Mouse (Mus musculus) layer of hippocampus, adult 2 months (tissue): ENCODE measurements around the gene Odc1. TPM values are rescaled to one million over a fixed set of nuclear protein-coding genes. Genes with fewer than 3 reads are reported as not detected.

ENCODE experiments used
- DNase-seq, 2 experiments: peaks; one replicate each; pipeline ENCODE4 v3.0.0; 2022; ENCODE audit warnings: low spot score in 2 of 2
- H3K27ac ChIP-seq: fragments of 200-600 bp; 2 replicates; pipeline ENCODE4 v1.8.1; 2022
- H3K4me3 ChIP-seq: fragments of 200-600 bp; 2 replicates; pipeline ENCODE4 v1.8.1; 2022; ENCODE audit warnings: mild to moderate bottlenecking
- CTCF ChIP-seq: fragments of 200-600 bp; conservative IDR thresholded peaks from 2 replicates; pipeline ENCODE4 v1.8.1; 2022; ENCODE audit warnings: antibody characterized with exemption, mild to moderate bottlenecking, moderate library complexity
- total RNA-seq, 2 experiments: library from RNA; stranded (reverse); gene quantifications; 2 replicates each; pipeline ENCODE4 v1.2.3; 2021

Odc1 gene
- total RNA-seq, 2 experiments from 2014 or later = 78.3 to 80.4 TPM

GRCm38 (mm10) chr12:17581001-17581400 is 36.4 kb downstream of the Odc1 start:
- Histone ChIP-seq H3K27ac (no peak overlapping the region), H3K4me3 (no peak overlapping the region)
- TF ChIP-seq CTCF = no peak
- DNase-seq = no peak

DNA sequence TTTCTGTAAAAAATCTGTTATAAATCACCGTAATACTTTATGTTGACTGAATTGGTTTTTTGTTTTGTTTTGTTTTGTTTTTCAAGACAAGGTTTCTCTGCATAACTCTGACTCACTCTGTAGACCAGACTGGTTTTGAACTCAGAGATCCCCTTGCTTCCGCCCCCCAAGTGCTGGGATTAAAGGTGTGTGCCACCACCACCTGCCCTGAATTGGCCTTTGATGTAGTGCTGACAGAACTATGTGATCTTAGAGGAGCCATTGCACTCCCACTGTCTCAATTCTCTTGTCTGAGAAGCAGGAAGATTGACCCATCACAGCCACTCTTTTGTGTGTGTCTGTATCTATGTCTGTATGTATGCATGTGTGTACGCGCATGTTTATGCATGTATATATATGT is 37.8 kb downstream of the Odc1 start:
- no peak for TF ChIP-seq CTCF
- Histone ChIP-seq H3K4me3 (no peak overlapping the region), H3K27ac (no peak overlapping the region)
- DNase-seq = no peak

DNA sequence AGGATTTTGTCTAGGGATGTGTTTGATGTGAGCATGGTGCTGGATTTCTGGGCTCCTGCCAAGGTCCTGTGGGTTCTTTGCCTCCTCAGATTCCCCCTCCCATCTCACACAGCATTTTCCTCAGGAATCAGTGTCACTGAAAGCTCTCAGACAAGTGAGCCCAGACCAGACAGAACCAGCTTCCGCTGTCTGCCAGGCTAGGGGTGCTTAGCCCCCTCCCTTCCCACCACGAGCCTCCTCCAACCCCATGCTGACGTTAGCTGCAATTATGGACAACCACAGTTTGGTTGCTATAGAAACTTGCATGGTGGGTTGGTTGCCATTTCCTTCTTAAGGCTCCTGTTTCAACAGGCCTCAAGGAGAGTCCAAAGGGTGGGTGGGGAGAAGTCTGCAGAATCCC is 39.3 kb downstream of the Odc1 start:
- DNase-seq = no peak
- no peak overlapping the region for H3K27ac ChIP-seq
- no peak overlapping the region for H3K4me3 ChIP-seq
- TF ChIP-seq CTCF = no peak

DNA sequence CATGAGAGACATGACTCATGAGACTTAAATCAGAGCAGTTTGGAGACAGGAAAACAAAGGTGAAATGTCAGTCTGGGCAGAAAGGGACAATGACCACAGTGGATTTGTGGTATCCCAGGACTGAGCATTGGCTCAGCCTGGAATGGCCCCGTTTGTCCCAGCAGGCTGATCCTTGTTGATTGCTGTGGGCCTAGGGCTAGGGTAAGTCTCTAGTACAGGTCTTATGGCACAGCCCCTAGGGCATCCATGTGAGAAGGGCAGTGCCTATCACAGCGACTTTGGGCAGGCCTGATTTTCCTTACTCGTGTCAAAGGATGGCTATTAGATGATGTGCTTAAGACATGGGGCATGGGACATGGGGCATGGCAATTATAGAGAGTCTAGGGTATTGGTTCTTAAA is 41.4 kb downstream of the Odc1 start:
- no peak for TF ChIP-seq CTCF

DNA sequence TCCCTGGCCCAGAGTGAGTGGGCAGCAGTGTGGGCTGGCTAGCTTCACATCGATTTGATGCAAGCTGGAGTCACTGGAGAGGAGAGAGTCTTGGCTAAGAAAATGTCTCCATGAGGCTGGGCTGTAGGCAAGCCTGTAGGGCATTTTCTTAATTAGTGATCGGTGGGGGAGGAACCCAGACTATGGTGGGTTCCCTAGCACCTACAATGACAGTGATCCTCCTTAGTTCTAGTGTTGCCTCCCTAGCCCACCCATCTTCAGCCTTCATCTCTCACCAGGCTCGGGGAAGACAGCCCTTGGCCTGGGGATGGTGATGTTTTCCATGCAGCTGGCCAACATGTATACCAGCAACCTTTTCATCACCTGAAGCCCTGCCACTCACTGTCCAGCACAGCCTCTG is 43.8 kb downstream of the Odc1 start:
- DNase-seq = no peak
- TF ChIP-seq CTCF = no peak
- Histone ChIP-seq H3K27ac (no peak overlapping the region), H3K4me3 (no peak overlapping the region)

More for the DNA sequence above, 41.4 kb downstream of the Odc1 start:
- DNase-seq = no peak
- H3K27ac ChIP-seq = no peak overlapping the region
- no peak overlapping the region for H3K4me3 ChIP-seq

DNA sequence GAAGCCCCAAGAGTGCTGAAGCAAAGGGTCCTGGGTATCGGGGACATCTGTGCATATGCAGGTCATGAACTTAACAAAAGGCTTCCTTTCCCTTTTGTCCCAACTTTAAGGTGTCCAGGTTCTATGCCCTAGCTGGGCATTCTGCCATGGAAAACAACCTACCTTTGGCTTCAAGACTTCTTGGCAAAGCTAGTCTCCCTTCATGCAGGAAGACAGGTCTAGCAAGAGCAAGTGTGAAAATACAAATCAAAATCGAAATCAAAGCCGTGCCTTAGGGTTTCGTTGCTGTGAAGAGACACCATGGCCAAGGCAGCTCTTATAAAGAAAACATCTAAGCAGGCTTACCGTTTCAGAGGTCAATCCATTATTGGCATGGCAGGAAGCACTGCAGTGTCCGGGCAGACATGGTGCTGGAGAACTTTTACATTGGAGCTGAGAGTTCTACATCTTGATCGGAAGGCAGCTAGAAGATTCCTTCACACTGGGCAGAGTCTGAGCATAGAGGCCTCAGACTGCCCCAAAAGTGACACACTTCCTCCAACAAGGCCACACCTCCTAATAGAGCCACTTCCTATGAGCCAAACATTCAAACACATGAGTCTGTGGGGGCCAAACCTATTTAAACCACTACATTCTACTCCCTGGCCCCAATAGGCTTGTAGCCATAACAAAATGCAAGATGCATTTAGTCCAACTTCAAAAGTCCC is 44.5 kb downstream of the Odc1 start:
- TF ChIP-seq CTCF = no peak

GRCm38 (mm10) chr12:17591249-17591648 is 46.7 kb downstream of the Odc1 start:
- Histone ChIP-seq H3K4me3 (no peak overlapping the region), H3K27ac (no peak overlapping the region)
- DNase-seq = no peak
- TF ChIP-seq CTCF = no peak

More for the DNA sequence above, 44.5 kb downstream of the Odc1 start:
- no peak for DNase-seq
- no peak overlapping the region for H3K4me3 ChIP-seq
- no peak overlapping the region for H3K27ac ChIP-seq

- Histone ChIP-seq H3K4me3 (no peak overlapping the region), H3K27ac (no peak overlapping the region)
- TF ChIP-seq CTCF = no peak
- no peak for DNase-seq
Observed at GRCm38 (mm10) chr12:17593956-17594355, 49.4 kb downstream of the Odc1 start.

DNA sequence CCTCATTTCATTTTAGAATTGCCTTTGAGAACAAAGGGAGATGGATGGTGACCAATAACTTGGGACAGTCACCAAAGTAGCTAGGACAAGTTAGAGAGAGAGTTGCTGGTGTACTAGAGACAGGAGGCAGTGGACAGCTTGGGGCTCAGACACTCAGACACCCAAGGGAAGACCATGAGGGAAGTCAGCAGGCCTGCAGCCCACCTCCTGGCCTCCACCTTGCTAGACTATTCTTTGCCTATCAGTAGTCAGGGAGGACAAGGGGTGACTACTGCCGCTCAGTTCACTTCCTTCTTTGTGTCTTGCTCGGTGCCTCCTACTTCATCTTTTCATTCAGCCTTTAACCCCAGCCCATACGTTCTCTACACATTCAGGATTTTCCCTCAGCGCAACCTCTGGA is 50.1 kb downstream of the Odc1 start:
- Histone ChIP-seq H3K27ac (no peak overlapping the region), H3K4me3 (no peak overlapping the region)
- DNase-seq = no peak
- TF ChIP-seq CTCF = no peak

DNA sequence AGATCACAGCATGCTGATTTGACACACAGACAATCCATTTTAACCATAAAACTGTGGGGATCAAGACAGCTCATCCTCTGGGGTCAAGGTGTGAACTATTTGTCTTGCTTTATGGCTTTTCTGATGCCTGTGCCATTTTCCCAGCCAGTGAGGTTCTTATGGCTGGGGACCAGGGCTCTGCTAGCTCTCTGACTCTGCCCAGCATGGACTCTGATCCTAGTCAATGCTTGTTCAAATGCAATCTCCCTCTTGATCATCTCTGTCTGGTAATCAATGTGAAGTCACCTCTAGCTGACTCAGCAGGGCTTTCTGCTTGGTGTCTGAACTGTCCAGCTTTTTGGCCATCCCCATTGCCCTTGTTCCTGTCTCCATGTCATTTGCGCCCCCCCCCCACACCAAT is 50.6 kb downstream of the Odc1 start:
- DNase-seq = no peak
- no peak for TF ChIP-seq CTCF
- no peak overlapping the region for H3K27ac ChIP-seq
- H3K4me3 ChIP-seq = no peak overlapping the region

Other genes starting within 250 kb of the Odc1 start
- 1 to 10 TPM; 3.9 to 4.0 TPM for gene Atp6v1c2, start 215.4 kb upstream of the Odc1 start, total RNA-seq
- gene Nol10, start 196.3 kb upstream of the Odc1 start, total RNA-seq = 10 to 100 TPM; 19.7 to 20.7 TPM
- gene Hpcal1, start 146.1 kb downstream of the Odc1 start, total RNA-seq = 10 to 100 TPM; 54.3 to 64.6 TPM